Comparison of ENCODE assay signal across 8 mouse cellular contexts in the genomic region with DNA sequence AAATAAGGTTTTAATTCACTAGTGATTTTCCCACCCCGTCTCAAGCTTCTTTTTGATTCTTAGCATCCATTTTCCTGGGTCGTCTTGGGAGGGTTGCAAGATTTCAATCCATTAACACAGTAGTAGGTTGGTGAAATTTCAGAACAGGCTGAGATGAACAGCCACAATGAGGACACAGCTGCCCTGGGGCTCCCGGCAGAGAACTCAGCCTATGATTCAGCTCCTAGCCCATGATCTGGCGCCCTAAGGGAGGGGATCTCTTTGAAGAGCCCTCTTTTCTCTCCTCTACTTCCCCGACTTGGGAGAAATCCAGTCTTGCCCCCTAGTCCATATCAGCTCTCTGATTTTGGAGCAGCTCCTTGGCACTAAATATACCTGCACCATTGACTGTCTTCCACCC. TPM values are rescaled to one million over a fixed set of nuclear protein-coding genes. Genes with fewer than 3 reads are reported as not detected.
DNase-seq lines count a peak whose midpoint lies in the region; ATAC-seq lines count a peak whose summit lies in the region.

No protein-coding gene starts in this region.

- H3K27ac ChIP-seq in liver, embryonic 11.5 days (ENCODE audit: low read depth, low read length): no peak overlapping the region
- no peak overlapping the region for H3K27ac ChIP-seq in liver, embryonic 12.5 days
- H3K27ac ChIP-seq in forebrain, embryonic 11.5 days (ENCODE audit: low read depth, low read length): no peak overlapping the region
- H3K27ac ChIP-seq in limb, embryonic 12.5 days: no peak overlapping the region
- H3K27ac ChIP-seq in stomach, embryonic 15.5 days: no peak overlapping the region

- WGBS in liver, embryonic 11.5 days: 33% methylated on average over 5 of the region's 5 CpGs
- WGBS in liver, embryonic 12.5 days (ENCODE audit: insufficient replicate concordance): 24% methylated on average over 5 of the region's 5 CpGs
- WGBS in forebrain, embryonic 11.5 days: 15% methylated on average over 5 of the region's 5 CpGs
- 26% methylated on average over 5 of the region's 5 CpGs for WGBS in limb, embryonic 12.5 days
- 23% methylated on average over 5 of the region's 5 CpGs for WGBS in stomach, embryonic 15.5 days

- H3K4me2 ChIP-seq in liver, embryonic 11.5 days: peak overlapping the region; percentile 37; the same call in 1 of the 2 replicates
- no peak overlapping the region for H3K4me2 ChIP-seq in liver, embryonic 12.5 days
- peak overlapping the region; percentile 52 for H3K4me2 ChIP-seq in forebrain, embryonic 11.5 days (ENCODE audit: low read depth, low read length, severe bottlenecking)
- peak overlapping the region; percentile 51 for H3K4me2 ChIP-seq in limb, embryonic 12.5 days
- peak overlapping the region; percentile 47 for H3K4me2 ChIP-seq in stomach, embryonic 15.5 days

- no peaks in the 10 kb centered on the region for H3K9me3 ChIP-seq in liver, embryonic 11.5 days (ENCODE audit: control insufficient read depth, low read length)
- H3K9me3 ChIP-seq in liver, embryonic 12.5 days (replicated peaks): no peaks in the 10 kb centered on the region
- H3K9me3 ChIP-seq in forebrain, embryonic 11.5 days (ENCODE audit: control insufficient read depth, low read length): no peaks in the 10 kb centered on the region
- no peaks in the 10 kb centered on the region for H3K9me3 ChIP-seq in limb, embryonic 12.5 days
- H3K9me3 ChIP-seq in stomach, embryonic 15.5 days: no peaks in the 10 kb centered on the region

- no peak overlapping the region for H3K4me3 ChIP-seq in liver, embryonic 11.5 days (ENCODE audit: low read depth, low read length)
- H3K4me3 ChIP-seq in liver, embryonic 12.5 days: no peak overlapping the region
- H3K4me3 ChIP-seq in forebrain, embryonic 11.5 days (ENCODE audit: low read depth, low read length): peak overlapping the region; percentile 21
- peak overlapping the region; percentile 23; the same call in 1 of the 2 replicates for H3K4me3 ChIP-seq in limb, embryonic 12.5 days (replicated peaks)
- 0 out of 2 replicates have a peak overlapping the region, but pooled peaks have one; percentile 16 for H3K4me3 ChIP-seq in stomach, embryonic 15.5 days (replicated peaks)

- no peak for ATAC-seq in liver, embryonic 11.5 days (replicated peaks; ENCODE audit: low FRiP score)
- no peak for ATAC-seq in liver, embryonic 12.5 days
- 0 out of 2 replicates have a peak, but pooled peaks have one; percentile 45 for ATAC-seq in forebrain, embryonic 11.5 days (replicated peaks; ENCODE audit: low FRiP score)
- no peak for ATAC-seq in limb, embryonic 12.5 days (ENCODE audit: insufficient number of reproducible peaks, insufficient read depth, low FRiP score, low TSS enrichment, low read depth)
- ATAC-seq in stomach, embryonic 15.5 days (ENCODE audit: insufficient read depth, low FRiP score, low read depth): no peak

- peaks cover 25% of the 10 kb centered on the region for H3K27me3 ChIP-seq in liver, embryonic 11.5 days (replicated peaks; ENCODE audit: control insufficient read depth, insufficient read depth, low read length)
- H3K27me3 ChIP-seq in liver, embryonic 12.5 days (replicated peaks): peaks cover 49% of the 10 kb centered on the region
- no peaks in the 10 kb centered on the region for H3K27me3 ChIP-seq in forebrain, embryonic 11.5 days (ENCODE audit: control insufficient read depth, insufficient read depth, low read length)
- peaks cover 36% of the 10 kb centered on the region for H3K27me3 ChIP-seq in limb, embryonic 12.5 days
- peaks cover 15% of the 10 kb centered on the region; the same call in 1 of the 2 replicates for H3K27me3 ChIP-seq in stomach, embryonic 15.5 days (replicated peaks)

- no peaks in the 10 kb centered on the region for H3K4me1 ChIP-seq in liver, embryonic 11.5 days (replicated peaks; ENCODE audit: control insufficient read depth, insufficient read depth, low read length)
- no peaks in the 10 kb centered on the region for H3K4me1 ChIP-seq in liver, embryonic 12.5 days
- peaks cover 12% of the 10 kb centered on the region for H3K4me1 ChIP-seq in forebrain, embryonic 11.5 days (replicated peaks; ENCODE audit: control insufficient read depth, insufficient read depth, low read length)
- H3K4me1 ChIP-seq in limb, embryonic 12.5 days (replicated peaks): peaks cover 16% of the 10 kb centered on the region
- peaks cover 10% of the 10 kb centered on the region; the same call in 1 of the 2 replicates for H3K4me1 ChIP-seq in stomach, embryonic 15.5 days

- no peak for DNase-seq in liver, embryonic 11.5 days (ENCODE audit: low spot score)
- DNase-seq in forebrain, embryonic 11.5 days (ENCODE audit: low spot score): peak; percentile 64
- no peak for DNase-seq in urinary bladder, adult 2 months (ENCODE audit: low spot score)
- no peak for DNase-seq in urinary bladder, postnatal 4 days (ENCODE audit: low spot score in 2 of 2)
- no peak for DNase-seq in layer of hippocampus, adult 11-12 months (ENCODE audit: low spot score)

- H3K36me3 ChIP-seq in liver, embryonic 11.5 days (ENCODE audit: control insufficient read depth, insufficient read depth, low read length): no peaks in the 10 kb centered on the region
- H3K36me3 ChIP-seq in liver, embryonic 12.5 days: no peaks in the 10 kb centered on the region
- H3K36me3 ChIP-seq in forebrain, embryonic 11.5 days (ENCODE audit: control insufficient read depth, insufficient read depth, low read length): no peaks in the 10 kb centered on the region
- H3K36me3 ChIP-seq in limb, embryonic 12.5 days: no peaks in the 10 kb centered on the region
- H3K36me3 ChIP-seq in stomach, embryonic 15.5 days: no peaks in the 10 kb centered on the region

- H3K9ac ChIP-seq in liver, embryonic 11.5 days (ENCODE audit: low read depth, low read length): no peak overlapping the region
- no peak overlapping the region for H3K9ac ChIP-seq in liver, embryonic 12.5 days
- H3K9ac ChIP-seq in forebrain, embryonic 11.5 days (ENCODE audit: low read length): 0 out of 2 replicates have a peak overlapping the region, but pooled peaks have one; percentile 4
- H3K9ac ChIP-seq in limb, embryonic 12.5 days (replicated peaks): no peak overlapping the region
- H3K9ac ChIP-seq in stomach, embryonic 15.5 days: no peak overlapping the region

RNA-seq across cellular contexts. Expression of a gene that starts 41.9 kb away (rescaled TPM):
- polyA plus RNA-seq in liver, embryonic 11.5 days (2014; fragmentation: Nextera tagmentation; extraction: Ambion mirVana): 17.3 and 18.9 TPM in 2 replicates
- 12.3 and 14.0 TPM in 2 replicates for polyA plus RNA-seq in liver, embryonic 12.5 days (2016; fragmentation: Nextera tagmentation; extraction: Ambion mirVana)
- 15.5 and 16.1 TPM in 2 replicates for polyA plus RNA-seq in forebrain, embryonic 11.5 days (2014; fragmentation: Nextera tagmentation; extraction: Ambion mirVana)
- 15.3 and 16.7 TPM in 2 replicates for polyA plus RNA-seq in limb, embryonic 12.5 days (2016; fragmentation: Nextera tagmentation; extraction: Ambion mirVana)
- 23.5 and 24.6 TPM in 2 replicates for polyA plus RNA-seq in stomach, embryonic 15.5 days (2015; fragmentation: Nextera tagmentation; extraction: Ambion mirVana)
- polyA plus RNA-seq in urinary bladder, adult 2 months (2012; rRNA removed): 46.1 and 50.9 TPM in 2 replicates

Comparison
In these comparisons a context has a peak if more than half of its experiments do, and no peak if none do; other contexts are left out.
1. H3K4me3 ChIP-seq: peak in forebrain, embryonic 11.5 days (single experiment), limb, embryonic 12.5 days (single experiment) and stomach, embryonic 15.5 days (single experiment); none in liver, embryonic 11.5 days (single experiment) and liver, embryonic 12.5 days (single experiment).